Comparison of ENCODE assay signal across 9 mouse cellular contexts in the genomic region with DNA sequence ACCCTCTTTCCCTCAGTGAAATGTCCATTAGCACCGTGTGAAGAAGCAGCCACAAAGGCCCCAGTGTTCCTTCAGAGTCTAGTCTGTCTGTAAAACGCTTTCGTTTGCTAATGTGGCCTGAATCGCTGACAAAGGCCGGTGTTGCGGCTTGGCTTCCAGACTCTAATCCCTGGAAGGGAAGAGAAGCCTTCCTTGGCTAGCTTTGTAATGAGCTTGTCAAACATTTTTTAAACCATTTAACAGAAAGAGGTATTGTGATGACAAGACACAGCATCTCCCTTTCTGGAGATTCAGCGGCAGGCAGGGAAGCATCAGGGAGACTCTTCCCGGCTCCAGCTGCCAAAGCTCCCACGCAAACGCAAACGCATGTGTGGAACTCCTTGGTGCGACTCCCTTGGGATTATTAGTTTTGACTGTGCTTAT.
DNase-seq lines count a peak whose midpoint lies in the region; ATAC-seq lines count a peak whose summit lies in the region.
"Had no signal": no experiment of that assay in that cellular context is flagged by ENCODE, and none has a peak within 500 bp of the region (broad histone marks: within the 10 kb centered on the region; RNA-seq: fewer than 3 reads in every experiment).

No protein-coding gene starts in this region.

- peak; percentile 72 for ATAC-seq in forebrain, embryonic 16.5 days
- peak; percentile 47; the same call in 1 of the 2 replicates for ATAC-seq in intestine, embryonic 15.5 days

- DNase-seq in brain, adult 2 months (ENCODE audit: low read depth, low spot score), result peak; percentile 66
- peak; percentile 5 to 7 for DNase-seq in cerebellum, adult 18-20 months
- peak; percentile 59 to 68 for DNase-seq in left cerebral cortex, postnatal 25 days (ENCODE audit: low spot score in 2 of 2)
- DNase-seq in retina, postnatal 1 day, result peak; percentile 90
- no peak for DNase-seq in thymus, postnatal 10 days (ENCODE audit: low spot score in 2 of 2)
- DNase-seq in T-cell, adult 2 months (ENCODE audit: low spot score), result no peak

- 1% methylated on average over 12 of the region's 12 CpGs for WGBS in forebrain, embryonic 16.5 days
- WGBS in intestine, embryonic 15.5 days, result 21% methylated on average over 12 of the region's 12 CpGs

- no peaks in the 10 kb centered on the region for H3K27me3 ChIP-seq in forebrain, embryonic 16.5 days (replicated peaks; ENCODE audit: control insufficient read depth, insufficient read depth, low read length)
- no peaks in the 10 kb centered on the region for H3K27me3 ChIP-seq in intestine, embryonic 15.5 days (replicated peaks)
- H3K27me3 ChIP-seq: liver, embryonic 15.5 days had no signal

- no peaks in the 10 kb centered on the region for H3K9me3 ChIP-seq in forebrain, embryonic 16.5 days (ENCODE audit: control insufficient read depth, low read length)
- no peaks in the 10 kb centered on the region for H3K9me3 ChIP-seq in intestine, embryonic 15.5 days
- H3K9me3 ChIP-seq: liver, embryonic 15.5 days had no signal

- peak overlapping the region; percentile 31 for H3K4me3 ChIP-seq in forebrain, embryonic 16.5 days (replicated peaks; ENCODE audit: low read length)
- H3K4me3 ChIP-seq in intestine, embryonic 15.5 days (replicated peaks), result no peak overlapping the region
- H3K4me3 ChIP-seq: liver, embryonic 15.5 days had no signal

- H3K4me1 ChIP-seq in forebrain, embryonic 16.5 days (replicated peaks; ENCODE audit: control insufficient read depth, insufficient read depth, low read length), result peaks cover 22% of the 10 kb centered on the region
- peaks cover 5% of the 10 kb centered on the region; the same call in 1 of the 2 replicates for H3K4me1 ChIP-seq in intestine, embryonic 15.5 days (replicated peaks)
- H3K4me1 ChIP-seq: liver, embryonic 15.5 days had no signal

- no peaks in the 10 kb centered on the region for H3K36me3 ChIP-seq in forebrain, embryonic 16.5 days (ENCODE audit: control insufficient read depth, insufficient read depth)
- no peaks in the 10 kb centered on the region for H3K36me3 ChIP-seq in intestine, embryonic 15.5 days
- H3K36me3 ChIP-seq: liver, embryonic 15.5 days had no signal

- intact Hi-C loops in left cerebral cortex, postnatal 25 days (cut with DNase I), result loop anchor here (5.0 kb wide), 2 partner anchors 64 to 249 kb away; partner anchors contain the start of gene Ednrb

- peak overlapping the region; percentile 47; the same call in 1 of the 2 replicates for H3K9ac ChIP-seq in forebrain, embryonic 16.5 days (replicated peaks; ENCODE audit: low read depth, low read length)
- 0 out of 2 replicates have a peak overlapping the region, but pooled peaks have one; percentile 31 for H3K9ac ChIP-seq in intestine, embryonic 15.5 days
- H3K9ac ChIP-seq: liver, embryonic 15.5 days had no signal

- peak overlapping the region; percentile 73 for H3K27ac ChIP-seq in forebrain, embryonic 16.5 days (ENCODE audit: low read length)
- peak overlapping the region; percentile 75 for H3K27ac ChIP-seq in intestine, embryonic 15.5 days
- H3K27ac ChIP-seq: liver, embryonic 15.5 days had no signal

- H3K4me2 ChIP-seq in forebrain, embryonic 16.5 days (ENCODE audit: low read length), result peak overlapping the region; percentile 55
- H3K4me2 ChIP-seq in intestine, embryonic 15.5 days (replicated peaks), result peak overlapping the region; percentile 49
- H3K4me2 ChIP-seq: liver, embryonic 15.5 days had no signal

Comparison
In these comparisons a context has a peak if more than half of its experiments do, and no peak if none do; other contexts are left out.
1. DNase-seq: peak in brain, adult 2 months (single experiment), cerebellum, adult 18-20 months (2 of 2), left cerebral cortex, postnatal 25 days (2 of 2) and retina, postnatal 1 day (single experiment); none in thymus, postnatal 10 days (0 of 2) and T-cell, adult 2 months (single experiment).